Mouse (Mus musculus) central nervous system, embryonic 18 days (tissue): ENCODE results near the gene Cln5. TPM values are rescaled to one million over a fixed set of nuclear protein-coding genes. Genes with fewer than 3 reads are reported as not detected.

Experiments
- polyA plus RNA-seq: library from polyadenylated mRNA; depleted of rRNA; stranded (reverse); fragments of >200 nt; gene quantifications from 2 replicates; pipeline ENCODE4 v1.2.3, GENCODE M21; 2012; rRNA removed

The Cln5 gene
- 6.7 and 8.2 TPM in 2 replicates for polyA plus RNA-seq

DNA sequence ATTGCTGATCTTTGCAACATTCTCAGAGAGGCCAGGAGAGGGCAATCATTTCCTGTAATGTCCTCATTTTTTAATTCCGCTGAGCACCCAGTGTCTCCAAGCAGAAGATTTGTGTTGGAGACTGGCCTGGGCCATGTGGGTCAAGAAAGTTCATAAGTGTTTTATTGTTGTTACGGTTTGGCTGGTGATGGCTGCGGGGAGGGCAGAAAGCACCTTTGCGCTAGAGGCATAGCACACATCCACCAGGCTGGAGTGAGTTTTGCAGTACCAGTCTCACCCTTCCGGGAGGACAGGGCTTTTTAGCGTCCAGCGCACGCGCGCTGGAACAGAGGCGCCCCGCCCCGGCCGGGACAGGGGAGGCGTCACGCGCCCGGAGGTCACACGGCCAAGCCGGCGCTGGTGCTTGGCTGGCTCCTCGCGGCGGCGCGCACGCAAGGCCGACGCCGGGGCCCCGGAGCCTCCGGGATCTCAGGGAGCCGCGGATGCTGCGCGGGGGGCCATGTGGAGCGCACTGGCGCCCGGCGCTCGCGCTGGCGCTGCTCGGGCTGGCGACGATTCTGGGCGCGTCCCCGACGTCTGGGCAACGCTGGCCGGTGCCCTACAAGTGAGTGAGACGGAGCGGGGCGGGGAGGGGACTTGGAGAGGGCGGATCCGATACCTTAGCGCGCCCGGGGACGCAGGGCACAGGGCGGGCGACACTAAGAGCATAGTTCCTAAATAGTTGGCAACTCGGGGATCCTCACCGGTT is at the start of gene Cln5:
Gene Cln5 (plus strand): TSS at position 353 of the 748 bp plus-strand sequence.

DNA sequence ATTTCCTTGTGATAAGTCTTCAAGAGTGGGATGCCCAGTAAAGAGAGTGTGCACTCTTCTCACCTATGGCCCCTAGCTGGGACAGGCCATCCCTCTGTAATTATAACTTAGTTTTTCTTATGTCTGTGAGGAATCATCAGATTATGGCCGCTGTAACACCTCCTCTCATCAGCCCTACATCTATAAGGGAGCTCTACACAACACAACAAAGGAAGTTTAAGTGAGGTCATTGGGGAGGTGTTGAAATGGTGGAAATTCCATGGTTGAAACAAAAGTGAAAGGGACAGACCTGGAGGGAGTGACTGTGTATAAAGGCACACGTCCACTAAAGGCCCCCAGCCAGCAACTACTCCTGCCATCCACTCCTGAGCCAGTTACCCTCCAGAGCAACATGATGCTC is 23.3 kb upstream of the Cln5 start, which contains the start of gene Acod1:
Gene Acod1 (plus strand): TSS at position 301 of the 400 bp plus-strand sequence.

DNA sequence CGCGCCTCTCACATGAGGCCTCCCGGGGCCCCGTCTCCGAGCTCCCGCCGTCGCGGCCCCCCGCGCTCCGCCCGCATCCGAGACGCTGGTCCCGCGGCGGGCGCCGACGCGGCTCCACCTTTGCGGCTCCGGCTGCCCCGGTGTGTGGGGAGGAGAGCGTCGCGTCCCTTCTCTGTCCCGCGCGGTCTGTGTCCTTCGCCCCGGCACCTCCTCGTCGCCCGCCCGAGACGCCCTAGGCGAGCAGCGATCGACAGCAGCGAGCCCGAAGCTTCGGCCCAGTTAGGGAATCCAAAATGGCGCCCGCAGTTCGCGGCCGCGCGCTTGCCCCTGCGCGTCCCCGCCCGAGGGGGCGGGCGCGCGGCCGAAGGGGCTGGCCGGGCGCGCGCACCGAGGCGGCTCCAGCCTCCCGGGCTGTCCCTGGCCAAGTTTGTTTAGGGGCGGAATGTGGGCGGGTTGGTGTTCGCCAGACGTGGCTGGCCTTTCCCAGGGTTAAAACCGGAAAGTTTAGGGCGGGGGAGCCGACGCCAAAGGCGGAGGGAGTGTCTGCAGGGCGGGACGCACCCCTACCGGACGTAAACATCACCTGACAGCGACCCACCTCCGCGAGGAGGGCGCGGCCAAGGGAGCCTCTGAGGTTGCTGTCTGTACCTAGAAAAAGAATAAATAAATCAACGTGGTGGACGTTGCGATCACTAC is 29.4 kb downstream of the Cln5 start, which contains the start of gene Fbxl3:
Gene Fbxl3 (minus strand): TSS at position 329 of the 696 bp plus-strand sequence.

Other genes starting within 250 kb of the Cln5 start
- 44.6 and 45.8 TPM in 2 replicates for gene Kctd12, start 87.6 kb upstream of the Cln5 start, polyA plus RNA-seq
- gene Acod1, start 23.2 kb upstream of the Cln5 start, polyA plus RNA-seq, result 0.03 TPM in 1 of 2 replicates, not detected in the other
- gene Fbxl3, start 29.4 kb downstream of the Cln5 start, polyA plus RNA-seq, result 81.6 and 82.7 TPM in 2 replicates